8 mouse cellular contexts compared by ENCODE assay signal in genomic region chr4:114909602-114910484, GRCm38 (mm10). TPM values are rescaled to one million over a fixed set of nuclear protein-coding genes. Genes with fewer than 3 reads are reported as not detected.
DNase-seq lines count a peak whose midpoint lies in the region; ATAC-seq lines count a peak whose summit lies in the region.

No protein-coding gene starts in this region.

- WGBS in midbrain, embryonic 11.5 days, result 2% methylated on average over 20 of the region's 20 CpGs

- no peak for ATAC-seq in midbrain, embryonic 11.5 days (ENCODE audit: low FRiP score)

- peaks cover 5% of the 10 kb centered on the region for H3K4me1 ChIP-seq in midbrain, embryonic 11.5 days (ENCODE audit: control insufficient read depth, insufficient read depth, low read length)

- peak overlapping the region; percentile 36; the same call in 1 of the 2 replicates for H3K9ac ChIP-seq in midbrain, embryonic 11.5 days (ENCODE audit: low read length)

- no peaks in the 10 kb centered on the region for H3K36me3 ChIP-seq in midbrain, embryonic 11.5 days (ENCODE audit: control insufficient read depth, insufficient read depth, low read length)

- DNase-seq in gastrocnemius, postnatal 10 days, result peak; percentile 41
- DNase-seq in gastrocnemius, postnatal 25 days, result no peak
- DNase-seq in adrenal gland, postnatal 25 days, result peak; percentile 43
- peak; percentile 75 for DNase-seq in forelimb bud, embryonic 11.5 days (ENCODE audit: low read depth, low spot score)
- peak; percentile 82 to 87 for DNase-seq in kidney, postnatal 4 days
- peak; percentile 94 for DNase-seq in midbrain, embryonic 11.5 days (ENCODE audit: low spot score, missing footprints)
- DNase-seq in testis, postnatal 14 days (ENCODE audit: low spot score), result peak; percentile 42
- DNase-seq in right cerebral cortex, adult 18-20 months, result no peak

- H3K9me3 ChIP-seq in midbrain, embryonic 11.5 days (ENCODE audit: control insufficient read depth, low read length), result no peaks in the 10 kb centered on the region

- no peak overlapping the region; the same call in 1 of the 2 replicates for H3K27ac ChIP-seq in midbrain, embryonic 11.5 days (ENCODE audit: low read depth, low read length)

- H3K4me3 ChIP-seq in midbrain, embryonic 11.5 days (ENCODE audit: low read depth, low read length), result peak overlapping the region; percentile 39

- peaks cover 99% of the 10 kb centered on the region for H3K27me3 ChIP-seq in midbrain, embryonic 11.5 days (ENCODE audit: control insufficient read depth, insufficient read depth, low read length)

- peak overlapping the region; percentile 61 for H3K4me2 ChIP-seq in midbrain, embryonic 11.5 days

RNA-seq across cellular contexts. Expression of gene Foxd2, which starts 1.2 kb away (rescaled TPM):
- under 1 TPM; 0.85 to 0.90 TPM for total RNA-seq in gastrocnemius, postnatal 10 days (2021)
- under 1 TPM; 0.19 to 0.33 TPM for total RNA-seq in gastrocnemius, postnatal 25 days (2021)
- total RNA-seq in adrenal gland, postnatal 25 days (2021), result 1.1 and 1.6 TPM in 2 replicates
- 2.0 and 2.4 TPM in 2 replicates for polyA plus RNA-seq in midbrain, embryonic 11.5 days (2014; fragmentation: Nextera tagmentation; extraction: Ambion mirVana)

RNA-seq across cellular contexts. Expression of gene Foxe3, which starts 16.0 kb away (rescaled TPM):
- not detected for total RNA-seq in gastrocnemius, postnatal 10 days (2021)
- not detected for total RNA-seq in gastrocnemius, postnatal 25 days (2021)
- not detected in 2 replicates for total RNA-seq in adrenal gland, postnatal 25 days (2021)
- 0.44 and 1.1 TPM in 2 replicates for polyA plus RNA-seq in midbrain, embryonic 11.5 days (2014; fragmentation: Nextera tagmentation; extraction: Ambion mirVana)

Comparison
In these comparisons a context has a peak if more than half of its experiments do, and no peak if none do; other contexts are left out.
1. DNase-seq: peak in gastrocnemius, postnatal 10 days (single experiment), adrenal gland, postnatal 25 days (single experiment), forelimb bud, embryonic 11.5 days (single experiment), kidney, postnatal 4 days (2 of 2), midbrain, embryonic 11.5 days (single experiment) and testis, postnatal 14 days (single experiment); none in gastrocnemius, postnatal 25 days (single experiment) and right cerebral cortex, adult 18-20 months (single experiment).